ENCODE assay signal across 10 mouse cellular contexts in the genomic region with DNA sequence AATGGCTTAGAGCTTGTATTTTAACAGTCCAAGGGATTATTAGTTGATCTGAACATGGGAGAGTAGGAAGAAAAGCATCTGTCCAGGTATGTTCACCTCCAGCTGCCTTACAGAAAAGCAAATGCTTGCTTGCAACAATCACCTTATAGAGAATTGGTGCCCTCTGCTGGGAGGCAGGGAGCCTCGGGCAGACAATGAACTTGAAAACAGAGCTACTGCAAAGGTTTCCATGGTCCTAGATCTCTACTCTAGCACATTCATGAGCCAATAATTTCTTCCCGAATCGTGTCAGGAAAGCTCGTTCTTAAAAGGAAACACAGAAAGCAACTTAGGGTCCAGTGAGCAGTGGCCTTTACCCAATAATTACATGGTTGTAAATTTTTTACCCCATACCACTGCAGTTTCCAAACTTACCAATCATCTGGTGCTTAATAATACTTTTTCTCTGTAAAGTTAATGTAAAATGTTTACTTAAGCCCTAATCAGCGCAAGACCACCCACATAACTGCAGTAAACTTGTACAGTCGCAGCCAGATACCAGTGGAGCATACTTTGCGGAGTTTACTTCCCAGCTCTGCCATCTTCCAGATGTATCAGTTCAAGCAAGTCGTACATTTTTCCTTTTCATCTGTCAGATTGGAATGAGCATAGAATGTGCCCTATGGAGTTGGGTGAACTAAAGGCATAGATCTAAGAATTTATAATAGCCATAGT.
DNase-seq lines count a peak whose midpoint lies in the region; ATAC-seq lines count a peak whose summit lies in the region.
"Had no signal": no experiment of that assay in that cellular context is flagged by ENCODE, and none has a peak within 500 bp of the region (broad histone marks: within the 10 kb centered on the region; RNA-seq: fewer than 3 reads in every experiment).

No protein-coding gene starts in this region.

- no peaks in the 10 kb centered on the region for H3K36me3 ChIP-seq in kidney, embryonic 16.5 days (ENCODE audit: insufficient read depth, low read length)
- no peaks in the 10 kb centered on the region for H3K36me3 ChIP-seq in limb, embryonic 13.5 days
- H3K36me3 ChIP-seq: limb, embryonic 12.5 days had no signal

- H3K9me3 ChIP-seq in kidney, embryonic 16.5 days (ENCODE audit: low read length) = no peaks in the 10 kb centered on the region
- H3K9me3 ChIP-seq in limb, embryonic 13.5 days = no peaks in the 10 kb centered on the region
- H3K9me3 ChIP-seq: limb, embryonic 12.5 days had no signal

- H3K27ac ChIP-seq in kidney, embryonic 16.5 days (ENCODE audit: low read length) = no peak overlapping the region
- H3K27ac ChIP-seq in limb, embryonic 13.5 days = no peak overlapping the region
- H3K27ac ChIP-seq: limb, embryonic 12.5 days had no signal

- H3K9ac ChIP-seq in kidney, embryonic 16.5 days (replicated peaks; ENCODE audit: low read length) = no peak overlapping the region
- H3K9ac ChIP-seq in limb, embryonic 13.5 days = no peak overlapping the region
- H3K9ac ChIP-seq: limb, embryonic 12.5 days had no signal

- H3K4me1 ChIP-seq in kidney, embryonic 16.5 days (ENCODE audit: insufficient read depth, low read length) = no peaks in the 10 kb centered on the region
- no peaks in the 10 kb centered on the region for H3K4me1 ChIP-seq in limb, embryonic 13.5 days

- WGBS in kidney, embryonic 16.5 days = 52% methylated on average over 8 of the region's 8 CpGs
- 32% methylated on average over 8 of the region's 8 CpGs for WGBS in limb, embryonic 13.5 days

- no peaks in the 10 kb centered on the region for H3K27me3 ChIP-seq in kidney, embryonic 16.5 days (ENCODE audit: insufficient read depth, low read length)
- no peaks in the 10 kb centered on the region for H3K27me3 ChIP-seq in limb, embryonic 13.5 days
- H3K27me3 ChIP-seq: limb, embryonic 12.5 days had no signal

- peak; percentile 5 for DNase-seq in CD4-positive, CD25-positive, alpha-beta regulatory T cell, adult 2 months (ENCODE audit: low read depth, low spot score)
- DNase-seq in kidney, postnatal 14 days = no peak
- peak; percentile 27 for DNase-seq in A20 (ENCODE audit: low read depth, low spot score)
- no peak for DNase-seq in c-Kit-positive CD71-positive TER-119-positive erythroid progenitor cells, embryonic 14.5 days (ENCODE audit: low spot score)
- no peak for DNase-seq in neural tube, embryonic 10.5 days (ENCODE audit: extremely low spot score, low spot score)
- DNase-seq: cerebellum, adult 9-10 months had no signal

- H3K4me3 ChIP-seq in kidney, embryonic 16.5 days (ENCODE audit: low read length) = no peak overlapping the region
- no peak overlapping the region for H3K4me3 ChIP-seq in limb, embryonic 13.5 days
- H3K4me3 ChIP-seq: limb, embryonic 12.5 days had no signal

- ATAC-seq in CD4-positive, CD25-positive, alpha-beta regulatory T cell, adult 4 months = no peak
- peak; percentile 86 for ATAC-seq in kidney, embryonic 16.5 days (ENCODE audit: low FRiP score, low TSS enrichment)
- ATAC-seq in limb, embryonic 13.5 days (ENCODE audit: low FRiP score, low read depth) = peak; percentile 59; the same call in 1 of the 2 replicates

- H3K4me2 ChIP-seq in kidney, embryonic 16.5 days (replicated peaks; ENCODE audit: low read depth, low read length) = no peak overlapping the region
- no peak overlapping the region for H3K4me2 ChIP-seq in limb, embryonic 13.5 days (replicated peaks)
- H3K4me2 ChIP-seq: limb, embryonic 12.5 days had no signal

Comparison
In these comparisons a context has a peak if more than half of its experiments do, and no peak if none do; other contexts are left out.
1. DNase-seq: peak in CD4-positive, CD25-positive, alpha-beta regulatory T cell, adult 2 months (single experiment) and A20 (single experiment); none in kidney, postnatal 14 days (single experiment), c-Kit-positive CD71-positive TER-119-positive erythroid progenitor cells, embryonic 14.5 days (single experiment) and neural tube, embryonic 10.5 days (single experiment).